Mouse (Mus musculus) liver, embryonic 14.5 days (tissue): Measurements from ENCODE around the gene Bgn.

Experiments used
- CTCF ChIP-seq: IDR thresholded peaks from 2 replicates; pipeline ENCODE4 v1.5.1; 2016; ENCODE audit warnings: antibody characterized with exemption, low read depth, control low read depth
- EP300 ChIP-seq: IDR thresholded peaks from 2 replicates; pipeline ENCODE4 v1.6.1; 2016; ENCODE audit warnings: antibody characterized with exemption, low read depth

DNA sequence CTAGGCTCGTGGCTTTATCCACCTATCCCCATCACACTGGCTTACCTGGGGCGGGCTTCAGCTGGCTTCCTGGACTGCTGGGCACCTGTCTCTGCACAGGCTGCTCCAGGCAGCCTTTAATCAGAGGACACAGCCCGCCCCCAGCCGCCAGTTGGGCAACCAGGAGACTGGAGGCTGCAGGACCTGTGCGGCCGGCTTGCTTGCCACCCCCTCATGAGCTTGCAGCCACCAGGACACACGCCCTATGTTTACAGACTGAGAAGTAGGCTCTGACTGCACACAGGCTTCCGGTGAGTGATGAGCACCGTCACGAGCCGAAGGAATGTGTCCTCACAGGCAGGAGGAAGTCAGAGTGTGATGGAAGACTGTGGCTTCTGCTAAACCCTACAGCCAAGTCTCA, 48.1 kb upstream of the Bgn start, which contains the start of gene Trex2:
- TF ChIP-seq CTCF (no peak), EP300 (no peak)
